Mouse (Mus musculus): Measurements from ENCODE around the gene Tigd2. TPM values are rescaled to one million over a fixed set of nuclear protein-coding genes. Genes with fewer than 3 reads are reported as not detected.

Gene Tigd2
- total and polyA plus RNA-seq, 2 experiments from 2014 or later = 10.9 to 14.9 TPM

GRCm38 (mm10) chr6:59249675-59250074 is 41.0 kb downstream of the Tigd2 start:
- ATAC-seq = peak; percentile 61; the same call in 1 of the 2 replicates
- Histone ChIP-seq H3K9me3 (ENCODE audit: low read length) (no peaks in the 10 kb centered on the region), H3K4me3 (ENCODE audit: low read length) (no peak overlapping the region), H3K27me3 (ENCODE audit: insufficient read depth, low read length) (no peaks in the 10 kb centered on the region), H3K4me2 (ENCODE audit: low read depth, low read length) (no peak overlapping the region), H3K36me3 (ENCODE audit: insufficient read depth, low read length) (no peaks in the 10 kb centered on the region), H3K27ac (no peak overlapping the region), H3K4me1 (ENCODE audit: insufficient read depth, low read length) (no peaks in the 10 kb centered on the region), H3K9ac (replicated peaks; ENCODE audit: low read length) (no peak overlapping the region)
- DNase-seq (ENCODE audit: low spot score) = peak; percentile 79
- WGBS = 27% methylated on average over 2 of the region's 2 CpGs
- TF ChIP-seq CTCF (IDR thresholded peaks at IDR 0.05; ENCODE audit: low read depth) = peak; percentile 71

GRCm38 (mm10) chr6:59250536-59250935 is 41.9 kb downstream of the Tigd2 start:
- ATAC-seq (no peak), DNase-seq (ENCODE audit: low spot score) (no peak)
- Histone ChIP-seq H3K9me3 (ENCODE audit: low read length) (no peaks in the 10 kb centered on the region), H3K9ac (replicated peaks; ENCODE audit: low read length) (no peak overlapping the region), H3K4me3 (ENCODE audit: low read length) (no peak overlapping the region), H3K27me3 (ENCODE audit: insufficient read depth, low read length) (no peaks in the 10 kb centered on the region), H3K27ac (no peak overlapping the region), H3K36me3 (ENCODE audit: insufficient read depth, low read length) (no peaks in the 10 kb centered on the region), H3K4me2 (ENCODE audit: low read depth, low read length) (no peak overlapping the region), H3K4me1 (ENCODE audit: insufficient read depth, low read length) (no peaks in the 10 kb centered on the region)
- no peak for TF ChIP-seq CTCF (IDR thresholded peaks at IDR 0.05; ENCODE audit: low read depth)

- Histone ChIP-seq H3K36me3 (ENCODE audit: insufficient read depth, low read length) (no peaks in the 10 kb centered on the region), H3K27me3 (ENCODE audit: insufficient read depth, low read length) (no peaks in the 10 kb centered on the region), H3K27ac (no peak overlapping the region), H3K4me3 (ENCODE audit: low read length) (no peak overlapping the region), H3K9ac (replicated peaks; ENCODE audit: low read length) (no peak overlapping the region), H3K4me2 (ENCODE audit: low read depth, low read length) (no peak overlapping the region), H3K9me3 (ENCODE audit: low read length) (no peaks in the 10 kb centered on the region), H3K4me1 (ENCODE audit: insufficient read depth, low read length) (no peaks in the 10 kb centered on the region)
- peak; percentile 16 for DNase-seq (ENCODE audit: low spot score)
- no peak for TF ChIP-seq CTCF (IDR thresholded peaks at IDR 0.05; ENCODE audit: low read depth)
- 61% methylated on average over 1 of the region's 1 CpGs for WGBS
- no peak for ATAC-seq
These were observed 47.2 kb downstream of the Tigd2 start for GRCm38 (mm10) chr6:59255909-59256308.

Other genes starting within 250 kb of the Tigd2 start
- 2.9 and 5.1 TPM in 2 replicates for gene Fam13a, start 184.3 kb upstream of the Tigd2 start, total RNA-seq (2014; rRNA removed)
- 14.3 and 14.4 TPM in 2 replicates for gene Fam13a, start 184.3 kb upstream of the Tigd2 start, polyA plus RNA-seq (2015; fragmentation: Nextera tagmentation; extraction: Ambion mirVana)
- 24.7 and 26.8 TPM in 2 replicates for gene Gprin3, start 217.4 kb downstream of the Tigd2 start, total RNA-seq (2014; rRNA removed)
- 12.8 and 13.7 TPM in 2 replicates for gene Gprin3, start 217.4 kb downstream of the Tigd2 start, polyA plus RNA-seq (2015; fragmentation: Nextera tagmentation; extraction: Ambion mirVana)

Data from hindbrain, postnatal 0 days (tissue).